Mouse (Mus musculus) heart, postnatal 4 days (tissue): ENCODE data around the gene Magee2. TPM values are rescaled to one million over a fixed set of nuclear protein-coding genes. Genes with fewer than 3 reads are reported as not detected.
"Not testable (repeated sequence)": the region's sequence is repeated elsewhere in the genome, so short reads cannot be mapped to it uniquely, and the experiment has no call there.

Experiments
- DNase-seq: peaks from one replicate; pipeline ENCODE4 v3.0.0; 2021
- total RNA-seq, 2 experiments: library from RNA; stranded (reverse); gene quantifications; 2 replicates each; pipeline ENCODE4 v1.2.3; 2021

Magee2 gene
- total RNA-seq, result under 1 TPM; 0.14 to 0.50 TPM

DNA sequence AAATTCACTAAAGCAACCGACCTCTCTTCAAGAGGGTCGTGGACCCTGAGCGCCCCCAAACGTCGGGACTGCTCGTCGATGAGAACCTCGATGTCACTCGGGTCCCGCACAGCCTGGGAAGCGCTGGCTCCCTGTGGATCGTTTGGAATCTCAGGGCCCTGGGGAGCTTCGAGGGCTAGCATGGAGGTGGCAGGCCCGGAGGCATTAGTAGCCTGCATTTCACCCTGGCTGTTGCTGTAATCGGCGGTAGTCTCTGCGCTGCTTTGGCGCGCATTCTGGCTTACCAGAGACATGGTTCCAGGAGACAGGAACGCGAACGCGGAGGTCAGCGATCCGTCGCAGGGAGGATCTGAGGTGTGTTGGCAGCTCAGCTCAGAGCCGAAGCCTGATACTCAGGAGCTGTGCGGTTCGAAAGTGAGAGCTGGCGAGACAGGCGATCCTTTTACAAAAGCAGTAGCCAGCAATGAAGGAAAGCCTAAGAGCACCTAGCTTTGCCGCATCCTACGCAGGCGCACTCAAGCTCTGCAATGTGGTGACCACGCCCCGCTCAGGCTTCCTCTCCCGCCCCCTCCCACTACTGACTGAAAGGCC lies at the start of gene Magee2:
Magee2 (minus strand) TSS at position 517 of the 591 bp plus-strand sequence.
- DNase-seq, result peak; percentile 23

DNA sequence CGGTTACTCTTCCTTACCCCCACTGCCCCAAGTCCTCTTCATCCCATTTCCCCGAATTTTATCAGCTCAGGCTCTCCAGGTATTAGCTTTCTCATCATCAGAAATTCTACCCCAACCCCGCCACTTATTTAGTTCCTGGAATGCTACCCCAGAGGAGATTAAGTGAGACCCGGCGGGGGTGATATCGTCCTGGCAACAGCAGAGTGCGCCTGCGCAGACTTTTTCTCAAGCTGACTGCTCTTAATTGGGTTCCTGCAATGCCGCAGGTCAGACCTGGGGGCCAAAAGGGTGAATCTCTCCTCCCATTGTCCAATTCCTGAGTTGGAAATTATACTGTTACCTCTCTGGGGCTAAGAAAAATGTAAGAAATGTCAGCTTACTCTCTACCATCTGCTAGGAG lies 3.5 kb downstream of the Magee2 start:
- DNase-seq, result peak; percentile 7

DNA sequence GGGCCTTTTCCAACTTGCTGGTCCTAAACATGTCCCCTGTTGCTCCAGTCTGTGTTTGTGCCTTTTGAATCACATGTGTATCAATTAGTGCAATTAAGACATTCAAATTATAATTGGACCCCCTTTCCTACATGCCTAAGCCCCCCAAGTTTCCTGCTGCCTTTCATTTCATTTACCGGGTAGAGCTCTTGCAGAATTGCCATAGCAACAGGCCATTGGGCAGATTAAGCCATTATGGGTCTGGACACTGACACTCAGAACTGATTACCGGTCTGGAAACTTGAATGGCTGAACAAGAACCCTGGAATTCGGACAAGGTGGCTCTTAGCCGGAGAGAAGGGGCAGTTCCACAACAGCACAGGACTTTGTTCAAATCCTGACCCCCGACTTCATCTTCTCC lies 39.5 kb downstream of the Magee2 start:
- DNase-seq, result not testable (repeated sequence)

DNA sequence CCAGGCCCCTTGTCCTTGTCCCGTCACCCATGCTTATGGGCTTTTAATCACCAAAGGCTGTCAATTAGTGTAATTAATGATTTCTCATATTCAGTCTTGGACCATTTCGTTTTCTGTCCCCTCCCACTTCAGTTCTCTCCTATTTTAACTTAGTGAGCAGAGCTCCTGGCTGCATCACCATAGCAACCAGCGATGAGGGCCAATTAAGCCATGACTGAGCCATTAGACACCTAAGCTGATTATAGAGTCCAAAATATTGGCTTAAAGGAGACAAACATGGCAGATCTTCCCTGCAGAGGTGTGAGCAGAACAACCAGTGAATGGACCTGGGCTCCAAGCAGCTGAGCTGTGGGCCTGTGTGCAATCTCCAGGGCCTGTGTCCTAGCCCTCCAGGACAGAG lies 40.1 kb downstream of the Magee2 start:
- not testable (repeated sequence) for DNase-seq

DNA sequence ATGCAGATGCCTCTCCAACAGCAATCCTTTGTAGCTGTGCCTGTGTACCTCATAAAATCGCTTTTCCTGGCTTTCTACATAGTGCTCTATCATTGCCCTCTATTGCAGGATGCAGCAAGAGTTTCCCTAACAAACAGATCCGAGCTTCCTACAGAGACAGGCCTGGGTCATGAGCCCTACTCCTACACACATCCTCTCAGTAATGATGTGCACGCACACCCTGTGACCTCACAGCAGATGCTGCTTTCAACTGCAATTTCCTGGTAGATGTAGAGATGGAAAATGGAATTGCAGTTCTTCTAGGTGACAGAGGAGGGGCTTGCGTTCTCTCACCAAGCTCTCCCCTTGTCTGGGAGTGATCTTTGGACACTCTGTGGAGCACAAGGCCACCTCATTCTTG lies 43.4 kb downstream of the Magee2 start:
- DNase-seq, result not testable (repeated sequence)

Other genes with a start within 250 kb of the Magee2 start
- gene Zdhhc15, start 186.2 kb downstream of the Magee2 start, total RNA-seq, result 1 to 10 TPM; 4.0 to 4.8 TPM
- gene Pbdc1, start 222.5 kb upstream of the Magee2 start, total RNA-seq, result 10 to 100 TPM; 14.4 to 19.3 TPM